Mouse (Mus musculus) liver, embryonic 13.5 days (tissue): Measurements from ENCODE around the gene E2f6. TPM values are rescaled to one million over a fixed set of nuclear protein-coding genes. Genes with fewer than 3 reads are reported as not detected.

ENCODE experiments used
- ATAC-seq: fragments of 200-750 bp; cut with Nextera tagmentation; 2 replicates; pipeline ENCODE4 v1.8.0; 2017; ENCODE audit warnings: low read depth, mild to moderate bottlenecking, moderate number of reproducible peaks, moderate library complexity
- DNase-seq: peaks from one replicate; pipeline ENCODE4 v3.0.0; 2022
- H3K27ac ChIP-seq: fragments of 300-500 bp; sonication (generic); 2 replicates; pipeline ENCODE4 v1.5.1; 2015; ENCODE audit warnings: moderate library complexity, mild to moderate bottlenecking, inconsistent platforms
- H3K27me3 ChIP-seq: fragments of 300-500 bp; sonication (generic); 2 replicates; pipeline ENCODE4 v1.6.1; 2015; ENCODE audit warnings: mild to moderate bottlenecking, inconsistent platforms
- H3K36me3 ChIP-seq: fragments of 300-500 bp; sonication (generic); 2 replicates; pipeline ENCODE4 v1.6.1; 2015; ENCODE audit warnings: mild to moderate bottlenecking, inconsistent platforms
- H3K4me1 ChIP-seq: fragments of 300-500 bp; sonication (generic); replicated peaks from 2 replicates; pipeline ENCODE4 v1.6.1; 2015; ENCODE audit warnings: inconsistent platforms
- H3K4me2 ChIP-seq: fragments of 300-500 bp; sonication (generic); 2 replicates; pipeline ENCODE4 v1.6.1; 2015; ENCODE audit warnings: inconsistent platforms, mild to moderate bottlenecking, moderate library complexity
- H3K4me3 ChIP-seq: fragments of 300-500 bp; sonication (generic); replicated peaks from 2 replicates; pipeline ENCODE4 v1.5.1; 2015; ENCODE audit warnings: mild to moderate bottlenecking, inconsistent platforms
- H3K9ac ChIP-seq: fragments of 300-500 bp; sonication (generic); 2 replicates; pipeline ENCODE4 v1.6.1; 2015; ENCODE audit warnings: mild to moderate bottlenecking, inconsistent platforms
- H3K9me3 ChIP-seq: fragments of 300-500 bp; sonication (generic); replicated peaks from 2 replicates; pipeline ENCODE4 v1.6.1; 2016; ENCODE audit warnings: inconsistent platforms
- WGBS: fragments of 180-500 bp; shearing (Covaris S2); methylation state at CpG from one replicate; pipeline ENCODE4 v1.1.7; 2015; ENCODE audit not compliant: insufficient replicate concordance; 5-methylcytosine and 5-hydroxymethylcytosine counted together
- polyA plus RNA-seq: library from polyadenylated mRNA; unstranded; fragments of >200 nt; fragmentation: Nextera tagmentation; extraction: Ambion mirVana; gene quantifications from 2 replicates; pipeline ENCODE4 v1.2.1, GENCODE M21; 2015

Gene E2f6
- polyA plus RNA-seq, 1 experiment from 2014 or later, result 22.6 TPM

DNA sequence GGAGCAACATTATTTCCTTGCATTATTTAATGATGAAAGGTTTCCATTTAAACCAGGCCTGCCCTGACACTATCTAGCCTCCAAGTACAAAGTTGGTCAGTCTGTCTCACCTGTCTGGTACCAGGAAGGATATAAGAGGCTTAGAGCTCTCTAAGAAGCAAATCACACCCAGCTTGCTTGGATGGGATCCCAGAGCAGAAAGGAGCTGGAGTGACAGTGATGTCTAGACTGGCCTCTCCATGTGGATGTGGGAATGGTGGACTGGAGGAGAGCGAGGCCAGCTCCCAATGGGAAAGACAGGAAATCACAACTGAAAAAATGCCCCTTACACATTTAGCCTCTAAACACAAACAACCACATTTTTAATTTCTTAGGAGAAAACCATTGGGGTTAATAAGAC, 12.9 kb downstream of the E2f6 start:
- Histone ChIP-seq H3K27ac (no peak overlapping the region), H3K27me3 (no peaks in the 10 kb centered on the region), H3K36me3 (peaks cover 83% of the 10 kb centered on the region), H3K9ac (no peak overlapping the region), H3K4me3 (no peak overlapping the region), H3K4me2 (no peak overlapping the region), H3K9me3 (no peaks in the 10 kb centered on the region), H3K4me1 (no peaks in the 10 kb centered on the region)
- no peak for DNase-seq
- no peak for ATAC-seq
- 76% methylated on average over 1 of the region's 1 CpGs for WGBS

DNA sequence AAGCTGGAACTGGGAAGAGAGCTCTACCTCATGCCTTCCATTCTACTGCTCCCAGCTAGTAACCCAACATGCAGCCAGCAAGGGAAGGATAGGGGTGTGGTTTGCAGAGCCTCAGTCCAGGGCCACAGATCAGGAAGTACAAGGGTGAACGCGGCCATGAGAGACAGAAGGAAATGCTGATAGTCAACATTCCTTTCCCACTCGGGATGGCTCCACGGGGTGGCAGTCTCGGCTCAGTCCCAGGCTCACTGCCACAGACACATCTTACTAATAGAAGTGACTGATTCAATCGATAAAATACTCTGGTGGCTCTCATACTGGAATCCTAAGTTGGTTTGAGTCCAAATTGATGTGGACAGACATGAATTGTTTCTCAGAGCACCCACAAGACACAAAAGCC, 17.7 kb downstream of the E2f6 start:
- Histone ChIP-seq H3K27ac (no peak overlapping the region), H3K4me1 (no peaks in the 10 kb centered on the region), H3K4me3 (no peak overlapping the region), H3K9ac (no peak overlapping the region), H3K27me3 (no peaks in the 10 kb centered on the region), H3K4me2 (no peak overlapping the region), H3K9me3 (no peaks in the 10 kb centered on the region), H3K36me3 (peaks cover 37% of the 10 kb centered on the region)
- 23% methylated on average over 6 of the region's 6 CpGs for WGBS
- no peak for ATAC-seq
- no peak for DNase-seq

DNA sequence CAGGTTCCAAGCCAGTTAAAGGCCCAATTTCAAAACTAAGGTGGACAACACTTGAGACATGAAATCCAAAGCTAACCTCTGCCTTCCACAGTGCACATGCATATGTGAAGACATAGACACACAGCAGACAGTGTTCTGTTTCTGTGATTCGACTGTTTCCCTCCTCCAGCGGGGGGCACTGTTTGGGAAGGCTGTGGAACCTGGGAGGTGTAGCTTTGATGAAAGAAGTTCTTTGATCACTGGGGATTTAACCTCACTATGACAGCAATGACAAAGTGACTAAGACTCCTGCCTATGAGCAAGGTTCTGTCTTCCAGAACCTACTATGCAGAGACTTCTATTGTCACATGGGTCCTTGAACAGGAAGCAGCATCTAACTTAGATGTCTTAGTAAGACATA, 19.0 kb downstream of the E2f6 start:
- Histone ChIP-seq H3K9ac (no peak overlapping the region), H3K4me2 (no peak overlapping the region), H3K4me3 (no peak overlapping the region), H3K4me1 (no peaks in the 10 kb centered on the region), H3K27me3 (no peaks in the 10 kb centered on the region), H3K9me3 (no peaks in the 10 kb centered on the region), H3K36me3 (peaks cover 26% of the 10 kb centered on the region), H3K27ac (no peak overlapping the region)
- 72% methylated on average over 2 of the region's 2 CpGs for WGBS
- DNase-seq, result no peak
- ATAC-seq, result no peak

DNA sequence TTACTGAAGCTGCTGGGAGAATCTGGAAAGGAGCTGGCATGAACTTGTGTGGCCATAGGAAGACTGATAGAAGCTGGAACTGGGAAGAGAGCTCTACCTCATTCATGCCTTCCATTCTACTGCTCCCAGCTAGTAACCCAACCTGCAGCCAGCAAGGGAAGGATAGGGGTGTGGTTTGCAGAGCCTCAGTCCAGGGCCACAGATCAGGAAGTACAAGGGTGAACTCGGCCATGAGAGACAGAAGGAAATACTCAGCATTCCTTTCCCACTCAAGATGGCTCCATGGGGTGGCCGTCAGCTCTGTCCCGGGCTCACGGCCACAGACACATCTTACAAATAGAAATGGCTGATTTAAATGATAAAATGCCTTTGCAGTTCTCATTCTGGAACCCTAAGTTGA, 20.3 kb downstream of the E2f6 start:
- Histone ChIP-seq H3K27ac (no peak overlapping the region), H3K36me3 (peaks cover 14% of the 10 kb centered on the region; the same call in 1 of the 2 replicates), H3K27me3 (no peaks in the 10 kb centered on the region), H3K4me3 (no peak overlapping the region), H3K9ac (no peak overlapping the region), H3K4me1 (no peaks in the 10 kb centered on the region), H3K4me2 (no peak overlapping the region), H3K9me3 (no peaks in the 10 kb centered on the region)
- 60% methylated on average over 4 of the region's 4 CpGs for WGBS
- no peak for DNase-seq
- no peak for ATAC-seq

DNA sequence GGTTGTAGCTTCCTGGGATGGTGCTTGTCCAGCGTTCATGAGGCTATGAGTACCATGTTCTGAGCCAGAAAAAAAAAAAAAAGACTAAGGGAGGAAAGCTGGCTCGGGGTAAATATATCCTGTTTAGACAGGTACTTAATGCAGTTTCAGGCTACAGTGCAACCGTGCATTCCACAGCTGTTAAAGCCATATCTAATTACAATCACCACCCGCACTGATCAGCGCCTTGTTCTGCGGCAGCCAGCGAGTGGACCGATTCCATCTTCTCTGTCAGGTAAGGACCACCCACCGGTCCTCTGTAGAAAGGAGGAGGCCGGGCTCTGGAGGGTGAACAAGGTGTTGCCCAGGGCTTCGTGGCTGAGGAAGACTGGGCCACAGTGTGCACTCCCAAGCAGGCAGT, 23.9 kb downstream of the E2f6 start:
- H3K4me1 ChIP-seq, result no peaks in the 10 kb centered on the region
- H3K27ac ChIP-seq, result no peak overlapping the region
- no peak overlapping the region for H3K4me2 ChIP-seq
- WGBS, result 65% methylated on average over 11 of the region's 11 CpGs
- no peak overlapping the region for H3K4me3 ChIP-seq
- H3K9ac ChIP-seq, result no peak overlapping the region
- H3K9me3 ChIP-seq, result no peaks in the 10 kb centered on the region
- H3K36me3 ChIP-seq, result no peaks in the 10 kb centered on the region
- no peaks in the 10 kb centered on the region for H3K27me3 ChIP-seq
- ATAC-seq (no peak), DNase-seq (no peak)

DNA sequence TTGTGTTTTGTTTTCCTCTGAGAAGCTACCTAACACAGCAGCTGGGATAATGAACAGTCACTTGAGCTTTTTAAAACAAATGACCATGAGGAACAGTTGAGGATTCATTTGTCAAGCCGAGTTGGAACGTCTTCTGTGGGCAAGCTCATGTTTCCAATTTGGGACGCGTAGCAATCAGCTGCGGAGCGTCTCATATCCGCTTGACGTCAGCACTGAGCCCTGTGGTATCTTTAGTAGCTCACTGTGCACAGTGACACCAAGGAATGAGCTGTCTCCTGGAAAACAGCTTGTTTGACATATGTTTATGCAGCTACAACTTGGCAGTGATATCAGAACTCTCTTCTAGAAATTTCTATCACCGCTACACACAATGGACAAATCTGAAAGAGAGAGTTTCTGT, 25.4 kb downstream of the E2f6 start:
- no peak overlapping the region for H3K27ac ChIP-seq
- ATAC-seq, result no peak
- H3K27me3 ChIP-seq, result no peaks in the 10 kb centered on the region
- no peak overlapping the region for H3K9ac ChIP-seq
- H3K9me3 ChIP-seq, result no peaks in the 10 kb centered on the region
- WGBS, result 50% methylated on average over 9 of the region's 9 CpGs
- no peaks in the 10 kb centered on the region for H3K36me3 ChIP-seq
- DNase-seq, result no peak
- H3K4me1 ChIP-seq, result 0 out of 2 replicates have a peak, but pooled peaks cover 6% of the 10 kb centered on the region
- no peak overlapping the region for H3K4me2 ChIP-seq
- no peak overlapping the region for H3K4me3 ChIP-seq

DNA sequence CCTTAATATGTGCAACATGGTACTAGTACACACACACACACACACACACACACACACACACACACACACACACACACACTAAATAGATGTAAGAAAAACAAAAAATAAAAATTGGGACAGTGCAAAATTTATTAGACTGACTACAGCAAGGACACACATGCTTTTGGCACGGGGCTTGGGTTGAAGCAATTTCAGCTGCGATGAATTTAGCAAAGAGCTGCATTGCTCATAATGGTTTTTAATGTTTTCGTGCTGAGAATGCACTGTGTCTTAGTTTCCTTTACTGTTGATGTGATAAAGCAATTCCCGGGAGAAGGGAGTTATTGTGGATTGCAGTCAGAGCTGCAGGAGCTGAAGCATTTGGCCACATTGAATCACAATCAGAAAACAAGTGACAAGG, 27.0 kb downstream of the E2f6 start:
- no peak overlapping the region for H3K4me2 ChIP-seq
- no peaks in the 10 kb centered on the region for H3K36me3 ChIP-seq
- no peak overlapping the region for H3K4me3 ChIP-seq
- no peaks in the 10 kb centered on the region for H3K27me3 ChIP-seq
- DNase-seq, result no peak
- WGBS, result 78% methylated on average over 4 of the region's 4 CpGs
- ATAC-seq, result no peak
- H3K4me1 ChIP-seq, result peaks cover 9% of the 10 kb centered on the region; the same call in 1 of the 2 replicates
- H3K27ac ChIP-seq, result no peak overlapping the region
- H3K9me3 ChIP-seq, result no peaks in the 10 kb centered on the region
- H3K9ac ChIP-seq, result no peak overlapping the region

DNA sequence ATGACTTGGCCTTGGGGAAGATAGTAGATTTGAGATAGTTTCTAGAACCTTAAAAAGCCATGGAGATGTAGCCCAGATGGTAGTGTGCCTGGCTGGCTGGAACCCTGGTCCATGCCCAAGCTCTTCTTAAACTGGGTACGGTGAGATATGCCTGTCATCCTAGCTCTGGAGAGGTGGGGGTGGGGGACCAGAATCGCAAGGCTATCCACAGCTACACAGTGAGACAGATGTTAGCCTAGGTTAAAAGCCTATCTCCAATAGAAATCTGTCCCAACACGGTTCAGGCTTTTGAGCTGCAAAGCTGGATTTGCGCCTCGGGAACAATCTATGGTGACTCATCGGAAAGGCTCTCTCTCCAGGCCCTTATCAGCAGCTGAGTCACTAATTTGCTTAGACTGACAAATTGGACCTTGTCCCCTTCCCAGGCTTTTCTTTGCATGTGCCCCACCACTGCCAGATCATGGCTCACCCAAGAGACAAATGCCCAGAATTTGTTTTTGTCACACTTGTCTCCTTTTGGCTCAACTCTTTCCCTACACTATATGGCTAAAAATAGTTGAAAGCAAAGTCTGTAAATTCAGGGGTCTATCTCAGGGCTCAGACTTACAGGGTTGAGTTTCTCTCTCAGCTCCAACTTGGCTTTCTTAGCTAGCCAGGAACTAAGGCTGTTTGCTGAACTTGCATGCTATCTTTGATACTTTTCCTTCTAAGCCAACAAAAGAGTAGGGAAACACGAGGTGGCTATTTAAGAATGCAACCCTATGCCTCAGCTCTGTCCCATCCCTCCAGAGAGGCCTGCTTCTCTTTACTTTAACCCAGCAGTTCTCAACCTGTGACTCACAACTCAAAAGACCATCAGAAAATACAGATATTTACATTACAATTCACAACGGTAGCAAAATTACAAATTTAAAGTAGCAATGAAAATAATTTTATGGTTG, 30.3 kb downstream of the E2f6 start:
- H3K27ac ChIP-seq, result no peak overlapping the region
- no peak overlapping the region for H3K4me2 ChIP-seq
- peak; percentile 26; the same call in 1 of the 2 replicates for ATAC-seq
- WGBS, result 28% methylated on average over 8 of the region's 8 CpGs
- peaks cover 9% of the 10 kb centered on the region; the same call in 1 of the 2 replicates for H3K4me1 ChIP-seq
- no peak overlapping the region for H3K9ac ChIP-seq
- H3K9me3 ChIP-seq, result no peaks in the 10 kb centered on the region
- no peaks in the 10 kb centered on the region for H3K36me3 ChIP-seq
- H3K4me3 ChIP-seq, result no peak overlapping the region
- H3K27me3 ChIP-seq, result no peaks in the 10 kb centered on the region
- DNase-seq, result no peak

DNA sequence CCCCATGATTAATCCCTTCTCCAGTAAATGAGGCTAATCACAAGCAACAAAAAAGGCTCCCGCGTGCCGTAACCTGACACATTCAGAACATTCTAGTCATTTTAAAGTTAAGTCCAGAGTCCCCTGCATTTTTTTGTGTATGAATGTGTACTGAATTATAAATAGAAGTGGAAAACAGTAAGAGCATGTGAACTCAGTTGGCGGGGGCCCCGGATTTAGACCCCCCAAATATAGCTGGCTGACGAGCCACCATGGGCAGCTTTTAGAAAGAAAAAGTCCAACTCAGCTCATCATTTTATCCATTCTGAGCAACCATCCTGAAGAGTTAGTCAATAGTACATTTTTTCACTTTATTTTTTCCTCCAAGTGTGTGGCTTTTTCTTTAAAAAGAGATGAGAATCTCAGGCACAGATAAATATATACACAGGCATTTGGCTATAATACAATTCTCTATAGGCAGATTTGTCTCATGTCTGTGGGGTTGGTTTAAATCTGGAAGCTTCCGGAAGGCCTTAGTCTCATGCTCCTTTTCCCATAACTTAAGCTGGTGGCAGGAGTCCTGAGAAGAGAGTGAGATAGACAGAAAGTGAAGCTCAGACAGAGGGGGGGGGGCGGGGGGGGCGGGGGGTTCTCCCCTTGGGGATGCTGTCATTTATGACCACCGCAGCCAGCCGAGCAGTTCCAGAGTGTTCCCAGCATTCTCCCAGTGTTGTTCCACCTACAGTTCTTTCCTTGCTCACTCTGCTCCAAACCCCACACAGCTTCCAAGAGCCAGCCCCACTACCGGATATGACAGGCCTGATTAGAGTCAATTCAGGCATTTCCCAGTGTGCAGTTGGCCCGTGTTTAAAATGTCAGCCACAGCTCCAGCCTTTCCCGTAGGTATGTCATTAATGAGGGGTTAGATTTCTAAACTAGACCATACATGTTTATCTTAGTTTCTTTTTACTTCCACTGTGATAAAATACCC, 34.1 kb downstream of the E2f6 start:
- 66% methylated on average over 14 of the region's 14 CpGs for WGBS
- Histone ChIP-seq H3K9ac (no peak overlapping the region), H3K27me3 (no peaks in the 10 kb centered on the region), H3K4me3 (no peak overlapping the region), H3K36me3 (no peaks in the 10 kb centered on the region), H3K4me1 (peaks cover 9% of the 10 kb centered on the region; the same call in 1 of the 2 replicates), H3K27ac (no peak overlapping the region), H3K9me3 (no peaks in the 10 kb centered on the region), H3K4me2 (no peak overlapping the region)
- no peak for ATAC-seq
- no peak for DNase-seq

DNA sequence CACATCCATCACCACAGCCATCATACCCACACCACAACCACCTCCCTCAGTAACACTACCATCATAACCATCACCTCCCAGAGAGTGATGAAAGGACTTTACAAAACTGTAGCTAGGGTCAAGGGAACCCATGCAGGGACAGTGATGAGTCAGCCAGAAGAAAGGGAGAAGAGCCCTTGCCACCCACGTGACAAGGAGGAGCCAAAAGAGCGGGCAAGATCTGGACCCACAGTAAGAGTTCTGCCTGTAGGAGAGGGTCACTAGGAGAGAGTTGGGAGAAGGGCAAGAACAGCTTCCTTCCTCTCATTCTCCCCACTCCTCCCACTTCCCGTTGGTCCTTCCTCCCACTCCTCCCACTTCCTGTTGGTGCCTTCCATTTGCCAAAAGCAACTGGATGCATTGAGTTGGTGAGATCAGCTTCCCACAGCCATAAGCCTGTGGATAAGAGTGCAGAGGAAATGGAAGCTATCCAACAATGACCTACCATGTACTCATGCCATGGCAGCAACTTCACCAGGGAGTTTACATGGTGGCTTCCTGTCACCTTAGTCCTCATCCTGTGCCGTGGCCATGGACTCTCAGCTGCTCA, 36.5 kb downstream of the E2f6 start:
- no peak overlapping the region for H3K4me3 ChIP-seq
- H3K9me3 ChIP-seq, result no peaks in the 10 kb centered on the region
- H3K36me3 ChIP-seq, result no peaks in the 10 kb centered on the region
- no peaks in the 10 kb centered on the region for H3K27me3 ChIP-seq
- no peak overlapping the region for H3K4me2 ChIP-seq
- DNase-seq (no peak), ATAC-seq (no peak)
- no peak overlapping the region for H3K27ac ChIP-seq
- 35% methylated on average over 4 of the region's 4 CpGs for WGBS
- H3K9ac ChIP-seq, result no peak overlapping the region
- H3K4me1 ChIP-seq, result peaks cover 6% of the 10 kb centered on the region; the same call in 1 of the 2 replicates

DNA sequence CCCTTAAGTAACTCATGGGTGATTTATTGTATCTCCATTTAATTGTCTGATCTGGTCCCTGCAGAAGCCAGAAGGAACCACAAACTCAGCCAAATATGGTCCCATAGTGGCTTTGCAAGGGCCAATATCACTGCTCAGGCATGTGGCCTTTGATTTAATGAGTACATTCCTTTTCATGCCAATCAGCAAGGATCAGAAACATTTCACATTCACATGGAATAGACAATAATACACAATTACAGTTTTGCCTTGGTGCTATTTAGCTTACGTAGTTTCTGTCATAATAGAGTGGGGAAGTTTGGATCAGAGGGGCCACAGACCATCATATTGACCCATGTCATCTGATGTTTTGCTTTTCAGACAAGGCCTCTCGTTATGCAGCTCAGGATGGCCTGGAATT, 37.7 kb downstream of the E2f6 start:
- 69% methylated on average over 2 of the region's 2 CpGs for WGBS
- H3K4me2 ChIP-seq, result no peak overlapping the region
- no peak overlapping the region for H3K9ac ChIP-seq
- H3K4me1 ChIP-seq, result peaks cover 6% of the 10 kb centered on the region; the same call in 1 of the 2 replicates
- no peak overlapping the region for H3K27ac ChIP-seq
- ATAC-seq, result no peak
- H3K36me3 ChIP-seq, result no peaks in the 10 kb centered on the region
- H3K27me3 ChIP-seq, result no peaks in the 10 kb centered on the region
- no peak overlapping the region for H3K4me3 ChIP-seq
- DNase-seq, result no peak
- H3K9me3 ChIP-seq, result no peaks in the 10 kb centered on the region
